Mouse (Mus musculus): Measurements from ENCODE around the gene Tmem165.

DNA sequence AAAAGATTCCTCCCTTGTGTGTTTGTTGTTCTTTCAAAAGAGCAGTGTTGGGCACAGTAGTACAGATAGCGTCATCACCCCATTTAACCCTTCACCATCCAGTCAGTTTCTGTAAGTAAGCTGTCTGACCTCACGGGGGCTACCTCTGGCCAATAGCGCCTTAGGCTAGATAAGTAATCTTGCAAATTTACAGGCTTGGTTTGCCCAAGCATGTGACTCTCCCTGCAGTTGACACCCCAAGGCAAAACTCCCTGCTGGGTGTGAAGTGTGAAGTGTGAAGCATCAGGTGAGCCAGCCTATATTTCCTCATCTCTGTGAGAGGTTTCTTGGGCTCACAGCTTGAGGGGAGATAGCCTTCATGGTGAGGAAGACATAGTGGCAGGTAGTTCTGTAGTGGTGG, 23.6 kb upstream of the Tmem165 start:
- TF ChIP-seq POLR2A (IDR thresholded peaks at IDR 0.05; ENCODE audit: insufficient read depth, low read depth, low read length): no peak
- no peak for TF ChIP-seq CTCF (IDR thresholded peaks at IDR 0.05; ENCODE audit: insufficient read depth, low read depth, low read length)
